Mouse (Mus musculus) heart, embryonic 13.5 days (tissue): ENCODE data around the gene Cipc. TPM values are rescaled to one million over a fixed set of nuclear protein-coding genes. Genes with fewer than 3 reads are reported as not detected.
A peak's percentile ranks its signal among the peaks of the same experiment; 100 is the strongest.

Experiments
- ATAC-seq: fragments of 200-750 bp; cut with Nextera tagmentation; 2 replicates; pipeline ENCODE4 v1.8.0; 2017; ENCODE audit warnings: moderate TSS enrichment; ENCODE audit not compliant: insufficient number of reproducible peaks, low FRiP score, low TSS enrichment; ENCODE audit errors: extremely low read depth
- H3K27ac ChIP-seq: fragments of 300-500 bp; sonication (generic); replicated peaks from 2 replicates; pipeline ENCODE4 v1.5.1; 2015; ENCODE audit warnings: moderate library complexity, mild to moderate bottlenecking, inconsistent platforms
- H3K27me3 ChIP-seq: fragments of 300-500 bp; sonication (generic); replicated peaks from 2 replicates; pipeline ENCODE4 v1.6.1; 2015; ENCODE audit warnings: mild to moderate bottlenecking, inconsistent platforms
- H3K36me3 ChIP-seq: fragments of 300-500 bp; sonication (generic); 2 replicates; pipeline ENCODE4 v1.6.1; 2015; ENCODE audit warnings: mild to moderate bottlenecking, inconsistent platforms
- H3K4me1 ChIP-seq: fragments of 300-500 bp; sonication (generic); 2 replicates; pipeline ENCODE4 v1.6.1; 2015; ENCODE audit warnings: inconsistent platforms
- H3K4me2 ChIP-seq: fragments of 300-500 bp; sonication (generic); 2 replicates; pipeline ENCODE4 v1.6.1; 2015; ENCODE audit warnings: inconsistent platforms, mild to moderate bottlenecking, moderate library complexity
- H3K4me3 ChIP-seq: fragments of 300-500 bp; sonication (generic); 2 replicates; pipeline ENCODE4 v1.5.1; 2015; ENCODE audit warnings: moderate library complexity, mild to moderate bottlenecking, inconsistent platforms
- H3K9ac ChIP-seq: fragments of 300-500 bp; sonication (generic); 2 replicates; pipeline ENCODE4 v1.6.1; 2015; ENCODE audit warnings: inconsistent platforms, mild to moderate bottlenecking, moderate library complexity
- H3K9me3 ChIP-seq: fragments of 300-500 bp; sonication (generic); 2 replicates; pipeline ENCODE4 v1.6.1; 2016; ENCODE audit warnings: inconsistent platforms
- WGBS: fragments of 180-500 bp; shearing (Covaris S2); methylation state at CpG from one replicate; pipeline ENCODE4 v1.1.7; 2015; ENCODE audit warnings: mixed read lengths; 5-methylcytosine and 5-hydroxymethylcytosine counted together
- polyA plus RNA-seq: library from polyadenylated mRNA; unstranded; fragments of >200 nt; fragmentation: Nextera tagmentation; extraction: Ambion mirVana; gene quantifications from 2 replicates; pipeline ENCODE4 v1.2.1, GENCODE M21; 2015

Cipc gene
- polyA plus RNA-seq, 1 experiment from 2014 or later = 18.4 TPM

GRCm38 (mm10) chr12:86981180-86981579 is 34.3 kb downstream of the Cipc start:
- Histone ChIP-seq H3K9ac (no peak overlapping the region), H3K36me3 (no peaks in the 10 kb centered on the region), H3K27ac (no peak overlapping the region), H3K27me3 (peaks cover 90% of the 10 kb centered on the region), H3K9me3 (no peaks in the 10 kb centered on the region), H3K4me3 (no peak overlapping the region), H3K4me1 (peaks cover 18% of the 10 kb centered on the region), H3K4me2 (no peak overlapping the region)
- no peak for ATAC-seq
- WGBS = 22% methylated on average over 9 of the region's 9 CpGs

- ATAC-seq = no peak
- Histone ChIP-seq H3K4me3 (no peak overlapping the region), H3K9me3 (no peaks in the 10 kb centered on the region), H3K27me3 (peaks cover 97% of the 10 kb centered on the region), H3K4me2 (peak overlapping the region; percentile 39), H3K36me3 (no peaks in the 10 kb centered on the region), H3K4me1 (peaks cover 11% of the 10 kb centered on the region), H3K9ac (no peak overlapping the region), H3K27ac (no peak overlapping the region)
- 1% methylated on average over 28 of the region's 28 CpGs for WGBS
Measured at GRCm38 (mm10) chr12:86983470-86984193, 36.8 kb downstream of the Cipc start.

- H3K4me1 ChIP-seq = peaks cover 11% of the 10 kb centered on the region
- H3K36me3 ChIP-seq = no peaks in the 10 kb centered on the region
- H3K4me2 ChIP-seq = no peak overlapping the region
- no peaks in the 10 kb centered on the region for H3K9me3 ChIP-seq
- no peak for ATAC-seq
- H3K9ac ChIP-seq = no peak overlapping the region
- 8% methylated on average over 6 of the region's 6 CpGs for WGBS
- peaks cover 97% of the 10 kb centered on the region for H3K27me3 ChIP-seq
- H3K27ac ChIP-seq = no peak overlapping the region
- no peak overlapping the region for H3K4me3 ChIP-seq
Measured at GRCm38 (mm10) chr12:86984194-86984555, 37.3 kb downstream of the Cipc start.

GRCm38 (mm10) chr12:86986562-86986961 is 39.7 kb downstream of the Cipc start:
- Histone ChIP-seq H3K27me3 (peaks cover 100% of the 10 kb centered on the region), H3K9me3 (no peaks in the 10 kb centered on the region), H3K36me3 (no peaks in the 10 kb centered on the region), H3K9ac (no peak overlapping the region), H3K27ac (no peak overlapping the region), H3K4me2 (no peak overlapping the region), H3K4me3 (no peak overlapping the region), H3K4me1 (peaks cover 25% of the 10 kb centered on the region)
- ATAC-seq = no peak
- WGBS = 58% methylated on average over 4 of the region's 4 CpGs

- Histone ChIP-seq H3K36me3 (no peaks in the 10 kb centered on the region), H3K9ac (no peak overlapping the region), H3K9me3 (no peaks in the 10 kb centered on the region), H3K4me3 (no peak overlapping the region), H3K27ac (no peak overlapping the region), H3K4me1 (peaks cover 22% of the 10 kb centered on the region), H3K27me3 (peaks cover 100% of the 10 kb centered on the region), H3K4me2 (no peak overlapping the region)
- ATAC-seq = no peak
- 34% methylated on average over 16 of the region's 16 CpGs for WGBS
Measured at GRCm38 (mm10) chr12:86988227-86988626, 41.4 kb downstream of the Cipc start.

- H3K27me3 ChIP-seq = peaks cover 99% of the 10 kb centered on the region
- no peaks in the 10 kb centered on the region for H3K36me3 ChIP-seq
- peak overlapping the region; percentile 62; the same call in 1 of the 2 replicates for H3K4me2 ChIP-seq
- peaks cover 14% of the 10 kb centered on the region for H3K4me1 ChIP-seq
- no peaks in the 10 kb centered on the region for H3K9me3 ChIP-seq
- no peak overlapping the region for H3K4me3 ChIP-seq
- WGBS = 8% methylated on average over 15 of the region's 15 CpGs
- ATAC-seq = no peak
- H3K27ac ChIP-seq = no peak overlapping the region
- no peak overlapping the region for H3K9ac ChIP-seq
Measured at GRCm38 (mm10) chr12:86989378-86989777, 42.5 kb downstream of the Cipc start.

- Histone ChIP-seq H3K4me3 (peak within 1 kb of the TSS; percentile 39), H3K9ac (no peak within 1 kb of the TSS), H3K4me1 (peaks cover 14% of the 10 kb centered on the region), H3K27me3 (peaks cover 94% of the 10 kb centered on the region), H3K27ac (no peak within 1 kb of the TSS), H3K36me3 (no peaks in the 10 kb centered on the region), H3K9me3 (no peaks in the 10 kb centered on the region), H3K4me2 (peak within 1 kb of the TSS; percentile 62)
- WGBS = under 1% methylated on average over 55 of the region's 68 CpGs
- ATAC-seq = no peak
Measured at GRCm38 (mm10) chr12:86989890-86990754, 43.3 kb downstream of the Cipc start, which contains the start of gene Zdhhc22. Gene Zdhhc22, minus strand, starts transcription at chr12:86990430.

GRCm38 (mm10) chr12:86990755-86991110 is 43.9 kb downstream of the Cipc start:
- no peak overlapping the region for H3K27ac ChIP-seq
- ATAC-seq = no peak
- no peak overlapping the region for H3K4me2 ChIP-seq
- H3K36me3 ChIP-seq = no peaks in the 10 kb centered on the region
- H3K9me3 ChIP-seq = peaks cover under 1% of the 10 kb centered on the region; the same call in 1 of the 2 replicates
- peaks cover 88% of the 10 kb centered on the region for H3K27me3 ChIP-seq
- peaks cover 14% of the 10 kb centered on the region for H3K4me1 ChIP-seq
- no peak overlapping the region for H3K9ac ChIP-seq
- WGBS = 32% methylated on average over 2 of the region's 2 CpGs
- no peak overlapping the region for H3K4me3 ChIP-seq

GRCm38 (mm10) chr12:86994166-86994565 is 47.3 kb downstream of the Cipc start:
- Histone ChIP-seq H3K4me1 (peaks cover 18% of the 10 kb centered on the region), H3K27ac (no peak overlapping the region), H3K27me3 (peaks cover 53% of the 10 kb centered on the region), H3K36me3 (no peaks in the 10 kb centered on the region), H3K9ac (no peak overlapping the region), H3K4me3 (no peak overlapping the region), H3K9me3 (peaks cover 4% of the 10 kb centered on the region; the same call in 1 of the 2 replicates), H3K4me2 (no peak overlapping the region)
- no peak for ATAC-seq
- WGBS = 32% methylated on average over 4 of the region's 4 CpGs

- Histone ChIP-seq H3K4me2 (no peak overlapping the region), H3K36me3 (no peaks in the 10 kb centered on the region), H3K4me3 (no peak overlapping the region), H3K9ac (no peak overlapping the region), H3K9me3 (peaks cover 4% of the 10 kb centered on the region; the same call in 1 of the 2 replicates), H3K4me1 (peaks cover 18% of the 10 kb centered on the region), H3K27ac (no peak overlapping the region), H3K27me3 (peaks cover 47% of the 10 kb centered on the region)
- WGBS = 49% methylated on average over 3 of the region's 3 CpGs
- no peak for ATAC-seq
Measured at GRCm38 (mm10) chr12:86994776-86995175, 47.9 kb downstream of the Cipc start.

- Histone ChIP-seq H3K27me3 (peaks cover 36% of the 10 kb centered on the region), H3K4me1 (peaks cover 18% of the 10 kb centered on the region), H3K36me3 (no peaks in the 10 kb centered on the region), H3K4me3 (no peak overlapping the region), H3K27ac (no peak overlapping the region), H3K9me3 (peaks cover 4% of the 10 kb centered on the region; the same call in 1 of the 2 replicates), H3K9ac (no peak overlapping the region), H3K4me2 (no peak overlapping the region)
- WGBS = 64% methylated on average over 6 of the region's 6 CpGs
- no peak for ATAC-seq
Measured at GRCm38 (mm10) chr12:86995931-86996330, 49.1 kb downstream of the Cipc start.
